Mouse (Mus musculus) kidney, postnatal 0 days (tissue): ENCODE data around the gene Cgn. TPM values are rescaled to one million over a fixed set of nuclear protein-coding genes. Genes with fewer than 3 reads are reported as not detected.
A peak's percentile ranks its signal among the peaks of the same experiment; 100 is the strongest.

Experiments used
- ATAC-seq: fragments of 200-750 bp; cut with Nextera tagmentation; replicated peaks from 2 replicates; pipeline ENCODE4 v1.8.0; 2017; ENCODE audit warnings: low read depth, moderate number of reproducible peaks, moderate TSS enrichment, moderate library complexity; ENCODE audit not compliant: low FRiP score
- DNase-seq: peaks from one replicate; pipeline ENCODE4 v3.0.0-alpha.2; 2016; ENCODE audit warnings: low spot score
- H3K27ac ChIP-seq: fragments of 300-500 bp; sonication (generic); 2 replicates; pipeline ENCODE4 v1.5.1; 2014; ENCODE audit warnings: mild to moderate bottlenecking
- H3K27me3 ChIP-seq: fragments of 300-500 bp; sonication (generic); 2 replicates; pipeline ENCODE4 v1.6.1; 2014; ENCODE audit warnings: low read length, mixed read lengths; ENCODE audit not compliant: insufficient read depth
- H3K36me3 ChIP-seq: fragments of 300-500 bp; sonication (generic); 2 replicates; pipeline ENCODE4 v1.6.1; 2014; ENCODE audit warnings: low read length, mixed read lengths; ENCODE audit not compliant: insufficient read depth
- H3K4me1 ChIP-seq: fragments of 300-500 bp; sonication (generic); replicated peaks from 2 replicates; pipeline ENCODE4 v1.6.1; 2014; ENCODE audit warnings: antibody characterized with exemption, low read length, mixed read lengths; ENCODE audit not compliant: insufficient read depth
- H3K4me2 ChIP-seq: fragments of 300-500 bp; sonication (generic); 2 replicates; pipeline ENCODE4 v1.6.1; 2014; ENCODE audit warnings: mild to moderate bottlenecking, low read length, moderate library complexity, mixed read lengths
- H3K4me3 ChIP-seq: fragments of 300-500 bp; sonication (generic); replicated peaks from 2 replicates; pipeline ENCODE4 v1.5.1; 2014; ENCODE audit warnings: low read depth, low read length
- H3K9ac ChIP-seq: fragments of 300-500 bp; sonication (generic); 2 replicates; pipeline ENCODE4 v1.6.1; 2014; ENCODE audit warnings: low read depth, low read length
- H3K9me3 ChIP-seq: fragments of 300-500 bp; sonication (generic); replicated peaks from 2 replicates; pipeline ENCODE4 v1.6.1; 2016; ENCODE audit warnings: low read length, inconsistent platforms, mixed read lengths
- CTCF ChIP-seq: IDR thresholded peaks from 2 replicates; pipeline ENCODE4 v1.5.1; 2016; ENCODE audit warnings: antibody characterized with exemption, low read depth, mild to moderate bottlenecking, moderate library complexity
- WGBS: fragments of 180-500 bp; shearing (Covaris S2); extraction: QIAGEN DNeasy Blood & Tissue Kit; methylation state at CpG from one replicate; pipeline ENCODE4 v1.1.7; 2014; 5-methylcytosine and 5-hydroxymethylcytosine counted together
- polyA plus RNA-seq: library from polyadenylated mRNA; unstranded; fragments of >200 nt; fragmentation: Nextera tagmentation; extraction: Ambion mirVana; gene quantifications from 2 replicates; pipeline ENCODE4 v1.2.1, GENCODE M21; 2015

Gene Cgn
- polyA plus RNA-seq, 1 experiment from 2014 or later: 15.7 TPM

DNA sequence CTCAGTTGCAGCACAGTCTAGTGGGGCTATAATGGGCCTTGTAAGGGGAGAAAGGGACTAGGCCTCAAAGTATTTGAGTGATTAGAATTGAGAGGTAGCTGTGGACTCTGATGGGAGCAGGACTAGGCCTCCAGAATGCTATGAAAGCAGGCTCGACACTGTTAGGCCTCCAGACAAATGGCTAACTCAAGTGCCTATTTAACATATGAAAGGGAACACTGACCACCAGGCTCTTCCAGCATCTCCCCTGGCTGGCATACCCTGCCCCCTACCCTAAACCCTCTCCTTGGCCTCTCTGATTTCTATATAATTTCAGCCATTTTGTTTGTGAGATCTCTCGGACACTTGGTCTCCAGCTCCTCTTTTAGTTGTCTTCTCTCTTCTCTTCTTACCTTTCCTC, 8.1 kb upstream of the Cgn start:
- Histone ChIP-seq H3K27me3 (no peaks in the 10 kb centered on the region), H3K9me3 (no peaks in the 10 kb centered on the region), H3K4me3 (no peak overlapping the region), H3K9ac (no peak overlapping the region), H3K36me3 (no peaks in the 10 kb centered on the region), H3K4me1 (no peaks in the 10 kb centered on the region), H3K27ac (no peak overlapping the region), H3K4me2 (no peak overlapping the region)
- no peak for TF ChIP-seq CTCF
- ATAC-seq (no peak), DNase-seq (no peak)
- WGBS: 80% methylated on average over 2 of the region's 2 CpGs

DNA sequence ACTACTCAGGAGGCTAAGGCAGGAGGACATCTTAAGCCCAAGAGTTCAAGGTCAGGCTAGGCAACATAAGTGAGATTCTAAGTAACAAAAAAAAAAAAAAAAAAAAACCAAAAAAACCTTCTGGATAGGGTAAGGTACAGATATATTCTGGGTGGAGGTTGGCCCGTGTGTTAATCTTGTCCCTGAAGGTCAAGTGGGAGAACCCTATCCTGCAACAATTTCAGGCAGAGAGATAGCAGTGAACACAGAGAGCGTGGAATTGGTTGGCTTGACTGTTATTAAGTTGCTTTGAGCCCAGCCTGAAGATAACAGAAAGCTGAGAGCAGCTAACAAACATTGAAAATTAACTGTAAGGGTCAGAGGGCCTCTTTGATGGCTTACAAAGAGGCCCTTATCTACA, 7.4 kb upstream of the Cgn start:
- Histone ChIP-seq H3K4me3 (no peak overlapping the region), H3K9me3 (no peaks in the 10 kb centered on the region), H3K4me1 (no peaks in the 10 kb centered on the region), H3K9ac (no peak overlapping the region), H3K36me3 (no peaks in the 10 kb centered on the region), H3K27me3 (no peaks in the 10 kb centered on the region), H3K27ac (no peak overlapping the region), H3K4me2 (no peak overlapping the region)
- ATAC-seq: no peak
- DNase-seq: no peak
- TF ChIP-seq CTCF: no peak
- WGBS: 86% methylated on average over 2 of the region's 2 CpGs

DNA sequence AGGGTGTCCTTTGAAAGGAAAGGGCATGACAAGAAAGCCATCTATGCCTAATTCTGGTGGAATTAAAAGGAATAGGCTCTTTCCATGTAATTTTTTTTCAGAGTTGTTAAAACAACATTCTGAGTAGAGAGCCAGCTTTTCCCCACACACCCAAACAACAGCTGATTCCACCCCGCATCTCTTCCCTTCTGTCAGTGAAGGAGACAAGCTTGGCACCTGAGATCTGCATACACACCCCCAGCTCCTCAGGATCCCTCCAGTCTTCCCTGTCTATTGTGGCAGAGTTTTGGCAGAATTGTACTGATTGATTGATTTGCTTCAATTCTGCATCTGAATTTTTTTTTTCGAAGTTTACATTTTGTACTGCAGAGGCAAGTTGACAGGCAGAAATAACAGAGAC, 6.0 kb upstream of the Cgn start:
- no peak for ATAC-seq
- no peaks in the 10 kb centered on the region for H3K36me3 ChIP-seq

DNA sequence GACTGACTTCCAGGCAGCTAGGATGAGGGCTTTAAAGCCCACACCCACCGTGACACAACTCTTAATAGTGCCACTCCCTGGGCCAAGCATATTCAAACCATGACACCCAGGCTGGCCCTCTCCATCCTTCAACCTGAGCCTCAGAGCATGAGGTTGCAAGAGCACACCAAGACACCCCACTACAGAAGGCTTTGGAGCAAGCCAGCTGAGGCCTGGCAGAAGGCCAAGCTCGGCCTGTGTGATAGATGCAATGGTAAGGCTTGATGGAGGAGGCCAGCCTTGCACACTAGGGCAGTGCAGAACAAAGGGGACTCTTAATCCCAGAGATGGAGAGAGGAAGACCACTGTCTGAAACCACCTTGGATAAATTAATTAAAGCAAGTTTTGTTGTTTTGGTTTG, 3.2 kb upstream of the Cgn start:
- H3K4me3 ChIP-seq: no peak overlapping the region
- no peaks in the 10 kb centered on the region for H3K36me3 ChIP-seq
- 80% methylated on average over 2 of the region's 2 CpGs for WGBS
- DNase-seq: no peak
- H3K9ac ChIP-seq: no peak overlapping the region
- no peak overlapping the region for H3K27ac ChIP-seq
- no peaks in the 10 kb centered on the region for H3K4me1 ChIP-seq
- H3K27me3 ChIP-seq: no peaks in the 10 kb centered on the region
- TF ChIP-seq CTCF: no peak
- no peak overlapping the region for H3K4me2 ChIP-seq
- ATAC-seq: no peak
- no peaks in the 10 kb centered on the region for H3K9me3 ChIP-seq

More for the DNA sequence above, 6.0 kb upstream of the Cgn start:
- TF ChIP-seq CTCF: no peak
- DNase-seq: no peak
- no peak overlapping the region for H3K9ac ChIP-seq
- H3K27ac ChIP-seq: no peak overlapping the region
- H3K4me2 ChIP-seq: no peak overlapping the region
- H3K9me3 ChIP-seq: no peaks in the 10 kb centered on the region
- no peak overlapping the region for H3K4me3 ChIP-seq
- H3K4me1 ChIP-seq: no peaks in the 10 kb centered on the region
- WGBS: 88% methylated on average over 2 of the region's 2 CpGs
- H3K27me3 ChIP-seq: no peaks in the 10 kb centered on the region

DNA sequence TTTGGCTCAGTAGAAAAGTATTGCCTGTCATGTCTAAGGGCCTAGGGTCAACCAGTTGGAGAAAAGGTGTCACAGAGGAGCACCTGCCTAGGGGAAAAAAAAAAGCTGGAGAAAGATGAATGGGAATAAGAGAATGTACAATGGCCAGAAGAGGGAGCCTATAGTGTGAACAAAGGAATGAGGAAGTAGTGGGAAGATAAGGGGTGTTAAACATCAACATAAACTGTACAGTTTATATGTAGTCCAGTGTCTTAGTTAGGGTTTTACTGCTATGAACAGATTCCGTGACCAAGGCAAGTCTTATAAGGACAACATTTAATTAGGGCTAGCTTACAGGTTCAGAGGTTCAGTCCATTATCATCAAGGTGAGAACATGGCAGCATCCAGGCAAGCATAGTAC, 2.8 kb upstream of the Cgn start:
- WGBS: 83% methylated on average over 1 of the region's 1 CpGs
- no peak overlapping the region for H3K4me3 ChIP-seq

DNA sequence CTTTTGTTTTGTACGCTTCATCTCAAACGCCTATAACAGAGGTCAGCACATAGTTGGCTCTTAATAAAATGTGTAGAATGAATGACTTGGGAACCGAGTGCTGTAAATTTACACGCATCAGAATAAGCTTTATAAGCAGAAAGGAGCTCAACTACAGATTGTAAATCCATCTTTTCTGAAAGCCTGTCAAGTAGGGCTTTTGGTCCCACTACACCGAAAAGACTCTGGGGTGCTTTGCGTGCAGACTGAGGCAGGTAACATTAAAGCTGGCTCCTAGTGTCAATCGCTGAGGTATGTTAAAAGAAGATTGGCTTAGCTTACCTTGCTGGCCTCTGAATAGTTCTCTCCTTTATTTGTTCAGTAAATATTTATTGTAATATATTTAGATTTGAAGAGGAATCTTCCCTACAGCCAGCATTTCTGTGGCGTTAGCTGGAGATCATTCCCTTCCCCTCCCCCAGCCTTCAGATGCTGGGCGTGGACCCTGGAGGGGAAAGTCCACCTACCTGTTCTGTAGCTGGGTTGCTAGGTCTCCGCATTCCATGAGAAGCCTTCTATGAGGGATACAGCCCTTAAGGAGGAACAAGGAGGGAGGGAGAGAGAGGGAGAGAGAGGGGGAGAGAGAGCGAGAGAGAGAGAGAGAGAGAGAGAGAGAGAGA, 959 bp upstream of the Cgn start:
- H3K9me3 ChIP-seq: no peaks in the 10 kb centered on the region
- TF ChIP-seq CTCF: no peak
- peak overlapping the region; percentile 67 for H3K4me2 ChIP-seq
- H3K4me3 ChIP-seq: peak overlapping the region; percentile 39
- DNase-seq (no peak), ATAC-seq (no peak)
- H3K9ac ChIP-seq: peak overlapping the region; percentile 50; the same call in 1 of the 2 replicates
- H3K27ac ChIP-seq: peak overlapping the region; percentile 68; the same call in 1 of the 2 replicates
- H3K36me3 ChIP-seq: no peaks in the 10 kb centered on the region
- no peaks in the 10 kb centered on the region for H3K27me3 ChIP-seq
- H3K4me1 ChIP-seq: no peaks in the 10 kb centered on the region
- 5% methylated on average over 11 of the region's 11 CpGs for WGBS

More for the DNA sequence above, 2.8 kb upstream of the Cgn start:
- no peak overlapping the region for H3K27ac ChIP-seq
- H3K4me2 ChIP-seq: no peak overlapping the region
- H3K4me1 ChIP-seq: no peaks in the 10 kb centered on the region
- no peaks in the 10 kb centered on the region for H3K9me3 ChIP-seq
- no peak for DNase-seq
- ATAC-seq: no peak
- no peak overlapping the region for H3K9ac ChIP-seq
- no peaks in the 10 kb centered on the region for H3K27me3 ChIP-seq
- no peaks in the 10 kb centered on the region for H3K36me3 ChIP-seq
- TF ChIP-seq CTCF: peak; percentile 13; the same call in 1 of the 2 replicates

DNA sequence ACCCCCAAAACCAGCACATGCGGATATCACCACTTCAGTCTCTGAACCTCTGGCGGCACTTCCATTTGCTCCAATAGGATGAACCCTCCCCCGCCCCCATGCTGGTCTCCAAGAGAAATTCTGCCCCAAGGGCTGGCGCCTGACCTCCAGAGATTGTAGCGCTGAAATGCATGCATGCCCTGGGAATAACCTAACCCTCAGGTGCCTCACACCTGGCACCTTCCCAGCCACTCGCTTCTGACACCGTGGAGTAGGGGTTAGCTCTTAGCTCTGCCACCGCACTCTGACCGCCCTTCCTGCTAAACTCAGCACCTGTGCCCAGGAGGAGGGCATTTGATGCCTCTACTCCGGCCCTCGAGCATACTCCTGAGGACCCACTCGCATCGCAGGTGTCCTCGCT, 334 bp downstream of the Cgn start:
- ATAC-seq (peak; percentile 41; the same call in 1 of the 2 replicates), DNase-seq (no peak)
- Histone ChIP-seq H3K9me3 (no peaks in the 10 kb centered on the region), H3K36me3 (no peaks in the 10 kb centered on the region), H3K4me3 (peak overlapping the region; percentile 39), H3K9ac (0 out of 2 replicates have a peak overlapping the region, but pooled peaks have one; percentile 19), H3K27ac (no peak overlapping the region), H3K4me2 (peak overlapping the region; percentile 67), H3K4me1 (no peaks in the 10 kb centered on the region), H3K27me3 (no peaks in the 10 kb centered on the region)
- no peak for TF ChIP-seq CTCF
- 3% methylated on average over 14 of the region's 14 CpGs for WGBS
